Mouse (Mus musculus): ENCODE data around the gene Rasal2. TPM values are rescaled to one million over a fixed set of nuclear protein-coding genes. Genes with fewer than 3 reads are reported as not detected.

Rasal2 gene
- polyA plus RNA-seq (2012; rRNA removed), result 1.3 TPM in 2 replicates

DNA sequence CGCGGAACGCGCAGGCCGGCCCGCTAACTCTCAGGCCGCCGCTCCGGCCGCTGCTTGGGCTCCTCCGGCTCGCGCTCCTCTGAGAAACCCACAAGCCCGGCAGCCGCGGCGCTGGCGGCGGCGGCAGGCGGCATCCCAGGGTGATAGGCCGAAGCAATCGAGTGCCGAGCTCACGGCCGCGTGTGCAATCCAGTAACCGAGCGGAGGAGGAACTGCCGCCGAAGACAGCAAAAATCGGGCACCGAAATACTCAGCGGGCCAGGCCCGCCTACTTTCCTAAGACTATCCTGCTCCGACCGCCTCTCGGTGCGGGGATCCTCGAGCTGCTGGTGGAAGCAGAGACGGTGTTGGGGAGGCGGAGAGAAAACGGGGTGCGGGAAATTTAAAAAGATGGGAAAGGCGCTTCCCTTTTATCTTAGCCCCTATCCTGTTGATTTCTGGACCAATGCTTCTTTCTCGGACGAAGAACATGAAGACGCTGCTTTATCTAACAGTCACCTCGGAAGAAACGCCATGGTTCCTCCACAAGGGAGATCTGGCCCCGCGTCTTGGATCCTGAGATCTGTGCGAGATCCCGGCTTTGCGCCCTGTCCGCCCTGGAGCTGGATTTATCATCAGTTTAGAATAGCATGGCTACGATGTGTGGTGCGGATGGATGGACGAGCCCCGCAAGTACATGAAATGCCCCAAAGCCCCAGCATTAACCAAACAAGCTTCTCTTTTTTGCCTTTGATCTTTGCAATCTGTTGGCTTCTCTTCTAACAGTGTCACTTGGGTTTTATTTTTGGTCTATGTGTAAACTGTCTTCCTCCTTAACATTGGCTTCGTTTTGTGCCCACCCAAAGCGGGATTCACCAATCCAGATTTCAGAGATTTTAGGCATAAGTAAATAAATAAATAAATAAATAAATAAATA, at the start of gene Rasal2:
TSS of gene Rasal2 (minus strand) at position 142 of the 916 bp plus-strand sequence.
- no peaks in the 10 kb centered on the region for H3K36me3 ChIP-seq (ENCODE audit: control insufficient read depth, insufficient read depth, low read length)
- H3K4me3 ChIP-seq (ENCODE audit: control insufficient read depth, insufficient read depth, low read length), result peak within 1 kb of the TSS; percentile 74
- TF ChIP-seq CTCF (IDR thresholded peaks at IDR 0.05; ENCODE audit: borderline replicate concordance, control insufficient read depth, extremely low read depth, insufficient read depth, low read length, poor library complexity) (no peak), POLR2A (IDR thresholded peaks at IDR 0.05; ENCODE audit: control insufficient read depth, extremely low read depth, insufficient read depth, low read length, poor library complexity) (no peak)
- WGBS, result 2% methylated on average over 62 of the region's 62 CpGs
- H3K27ac ChIP-seq (ENCODE audit: control insufficient read depth, insufficient read depth, low read length), result no peak within 1 kb of the TSS
- DNase-seq, result peak; percentile 87
- H3K27me3 ChIP-seq (ENCODE audit: control insufficient read depth, insufficient read depth, low read length), result peaks cover 11% of the 10 kb centered on the region
- peaks cover 10% of the 10 kb centered on the region for H3K4me1 ChIP-seq (replicated peaks; ENCODE audit: control insufficient read depth, insufficient read depth, low read length)

DNA sequence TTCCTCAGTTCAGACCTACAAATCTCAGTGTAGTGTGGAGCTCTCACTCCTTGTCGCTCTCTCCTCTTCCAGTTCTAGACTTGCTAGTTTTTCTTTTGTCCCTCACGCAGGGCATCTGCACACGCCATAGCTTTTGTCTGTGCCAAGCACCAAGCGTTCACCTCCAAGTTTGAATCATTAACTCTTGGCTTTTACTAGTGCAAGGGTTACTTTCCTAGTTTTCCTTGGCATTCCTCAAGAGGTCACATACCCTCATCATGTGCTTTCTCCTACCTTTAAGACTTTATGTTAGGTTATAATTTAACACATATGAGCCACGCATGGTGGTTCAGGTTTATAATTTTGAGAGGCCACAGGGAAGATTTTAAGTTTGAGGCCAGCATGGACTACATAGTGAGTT, 48.9 kb upstream of the Rasal2 start:
- no peak for DNase-seq
- Histone ChIP-seq H3K36me3 (ENCODE audit: control insufficient read depth, insufficient read depth, low read length) (no peaks in the 10 kb centered on the region), H3K27me3 (ENCODE audit: control insufficient read depth, insufficient read depth, low read length) (no peaks in the 10 kb centered on the region), H3K27ac (ENCODE audit: control insufficient read depth, insufficient read depth, low read length) (no peak overlapping the region), H3K4me1 (replicated peaks; ENCODE audit: control insufficient read depth, insufficient read depth, low read length) (peaks cover 6% of the 10 kb centered on the region), H3K4me3 (ENCODE audit: control insufficient read depth, insufficient read depth, low read length) (no peak overlapping the region)
- 98% methylated on average over 5 of the region's 5 CpGs for WGBS
- no peak for TF ChIP-seq CTCF (IDR thresholded peaks at IDR 0.05; ENCODE audit: borderline replicate concordance, control insufficient read depth, extremely low read depth, insufficient read depth, low read length, poor library complexity)
- no peak for TF ChIP-seq POLR2A (IDR thresholded peaks at IDR 0.05; ENCODE audit: control insufficient read depth, extremely low read depth, insufficient read depth, low read length, poor library complexity)

DNA sequence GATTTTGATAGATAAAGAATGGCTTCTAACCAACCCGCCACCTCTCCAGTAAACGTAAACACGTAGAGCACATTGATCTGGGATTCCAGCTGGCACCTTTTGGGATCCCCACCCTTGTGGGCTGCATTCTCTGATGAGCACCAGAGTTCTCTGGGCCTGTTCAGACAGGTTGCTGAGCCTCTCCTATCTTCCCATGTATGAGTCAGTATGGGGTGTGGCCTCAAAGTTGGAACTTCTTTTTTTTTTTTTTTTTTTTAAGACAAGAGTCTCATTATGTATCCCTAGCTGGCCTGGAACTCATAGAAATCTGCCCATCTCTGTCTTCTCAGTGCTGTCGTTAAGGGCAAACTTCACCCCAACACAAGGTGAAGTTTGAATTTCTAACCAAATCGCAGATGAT, 47.5 kb upstream of the Rasal2 start:
- no peak overlapping the region for H3K4me3 ChIP-seq (ENCODE audit: control insufficient read depth, insufficient read depth, low read length)
- H3K27me3 ChIP-seq (ENCODE audit: control insufficient read depth, insufficient read depth, low read length), result no peaks in the 10 kb centered on the region
- DNase-seq, result no peak
- no peaks in the 10 kb centered on the region for H3K36me3 ChIP-seq (ENCODE audit: control insufficient read depth, insufficient read depth, low read length)
- no peak overlapping the region for H3K27ac ChIP-seq (ENCODE audit: control insufficient read depth, insufficient read depth, low read length)
- H3K4me1 ChIP-seq (replicated peaks; ENCODE audit: control insufficient read depth, insufficient read depth, low read length), result peaks cover 6% of the 10 kb centered on the region
- TF ChIP-seq POLR2A (IDR thresholded peaks at IDR 0.05; ENCODE audit: control insufficient read depth, extremely low read depth, insufficient read depth, low read length, poor library complexity) (no peak), CTCF (IDR thresholded peaks at IDR 0.05; ENCODE audit: borderline replicate concordance, control insufficient read depth, extremely low read depth, insufficient read depth, low read length, poor library complexity) (no peak)
- 97% methylated on average over 5 of the region's 5 CpGs for WGBS

DNA sequence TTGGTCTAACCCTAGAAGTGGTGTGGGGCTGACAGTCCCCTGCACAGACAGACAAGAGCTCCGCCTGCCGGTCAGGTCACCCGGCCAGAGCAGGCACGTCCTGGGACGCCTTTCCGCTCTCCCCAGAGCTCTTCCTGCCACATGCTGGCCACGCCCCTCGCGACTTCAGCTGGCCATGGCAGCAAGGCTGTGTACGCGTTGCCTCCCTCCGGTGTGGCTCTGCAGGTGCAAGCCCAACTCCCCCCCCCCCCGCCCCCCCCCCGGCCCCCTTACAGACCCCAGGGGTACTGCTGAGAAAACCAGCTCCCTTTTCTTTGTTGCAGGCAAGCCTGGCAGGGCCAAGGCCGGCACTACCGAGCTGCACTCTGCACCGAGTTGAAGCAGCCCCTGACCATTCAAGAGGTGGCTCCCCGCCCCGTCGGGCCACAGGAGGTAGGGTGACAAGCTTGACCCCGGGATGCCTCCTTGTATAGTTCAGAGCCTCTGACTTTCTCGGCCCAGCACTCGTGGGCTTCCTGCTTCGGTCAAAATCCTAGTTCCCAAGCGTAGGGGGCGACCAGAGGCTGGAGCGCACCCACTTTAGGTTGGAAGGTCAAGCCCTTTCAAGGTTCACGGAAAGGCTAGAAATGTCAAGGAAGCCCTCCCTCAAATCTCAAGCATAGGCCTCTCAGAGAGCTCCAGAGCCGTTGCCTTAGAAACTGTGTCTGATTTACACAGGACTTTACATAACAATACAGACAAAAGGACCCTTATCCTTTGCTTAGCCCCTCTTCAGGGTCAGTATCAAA, 46.2 kb upstream of the Rasal2 start, which contains the start of gene Cryzl2:
TSS of gene Cryzl2 (plus strand) at position 157 of the 788 bp plus-strand sequence.
- TF ChIP-seq POLR2A (IDR thresholded peaks at IDR 0.05; ENCODE audit: control insufficient read depth, extremely low read depth, insufficient read depth, low read length, poor library complexity), result no peak
- 0 out of 2 replicates have a peak, but pooled peaks have one; percentile 56 for TF ChIP-seq CTCF (IDR thresholded peaks at IDR 0.05; ENCODE audit: borderline replicate concordance, control insufficient read depth, extremely low read depth, insufficient read depth, low read length, poor library complexity)
- Histone ChIP-seq H3K27ac (ENCODE audit: control insufficient read depth, insufficient read depth, low read length) (no peak within 1 kb of the TSS), H3K4me1 (replicated peaks; ENCODE audit: control insufficient read depth, insufficient read depth, low read length) (peaks cover 6% of the 10 kb centered on the region), H3K36me3 (ENCODE audit: control insufficient read depth, insufficient read depth, low read length) (no peaks in the 10 kb centered on the region), H3K27me3 (ENCODE audit: control insufficient read depth, insufficient read depth, low read length) (no peaks in the 10 kb centered on the region), H3K4me3 (ENCODE audit: control insufficient read depth, insufficient read depth, low read length) (peak within 1 kb of the TSS; percentile 23; the same call in 1 of the 2 replicates)
- peak; percentile 77 for DNase-seq
- WGBS, result 18% methylated on average over 29 of the region's 29 CpGs

DNA sequence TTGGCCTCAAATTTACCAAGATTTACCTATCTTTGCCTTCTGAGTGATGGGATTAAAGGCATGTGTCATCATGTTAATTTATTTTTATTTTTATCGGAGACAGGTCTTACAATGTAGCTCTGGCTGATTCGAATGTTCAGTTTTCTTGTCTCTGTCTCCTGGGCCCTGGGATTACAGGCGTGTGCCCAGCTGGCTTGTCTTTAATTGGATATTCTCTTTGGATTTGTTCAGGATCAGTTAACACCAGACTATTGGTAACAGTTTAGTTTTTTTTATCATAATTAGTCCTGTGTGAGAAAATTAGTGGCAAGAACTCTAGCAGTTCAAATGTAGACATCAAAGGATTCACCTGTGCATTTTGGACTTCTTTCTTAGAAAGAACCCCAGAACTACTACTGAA, 45.4 kb upstream of the Rasal2 start:
- Histone ChIP-seq H3K36me3 (ENCODE audit: control insufficient read depth, insufficient read depth, low read length) (no peaks in the 10 kb centered on the region), H3K27me3 (ENCODE audit: control insufficient read depth, insufficient read depth, low read length) (no peaks in the 10 kb centered on the region), H3K27ac (ENCODE audit: control insufficient read depth, insufficient read depth, low read length) (no peak overlapping the region), H3K4me1 (replicated peaks; ENCODE audit: control insufficient read depth, insufficient read depth, low read length) (peaks cover 6% of the 10 kb centered on the region), H3K4me3 (ENCODE audit: control insufficient read depth, insufficient read depth, low read length) (no peak overlapping the region)
- TF ChIP-seq POLR2A (IDR thresholded peaks at IDR 0.05; ENCODE audit: control insufficient read depth, extremely low read depth, insufficient read depth, low read length, poor library complexity) (no peak), CTCF (IDR thresholded peaks at IDR 0.05; ENCODE audit: borderline replicate concordance, control insufficient read depth, extremely low read depth, insufficient read depth, low read length, poor library complexity) (no peak)
- WGBS, result 98% methylated on average over 3 of the region's 3 CpGs
- no peak for DNase-seq

DNA sequence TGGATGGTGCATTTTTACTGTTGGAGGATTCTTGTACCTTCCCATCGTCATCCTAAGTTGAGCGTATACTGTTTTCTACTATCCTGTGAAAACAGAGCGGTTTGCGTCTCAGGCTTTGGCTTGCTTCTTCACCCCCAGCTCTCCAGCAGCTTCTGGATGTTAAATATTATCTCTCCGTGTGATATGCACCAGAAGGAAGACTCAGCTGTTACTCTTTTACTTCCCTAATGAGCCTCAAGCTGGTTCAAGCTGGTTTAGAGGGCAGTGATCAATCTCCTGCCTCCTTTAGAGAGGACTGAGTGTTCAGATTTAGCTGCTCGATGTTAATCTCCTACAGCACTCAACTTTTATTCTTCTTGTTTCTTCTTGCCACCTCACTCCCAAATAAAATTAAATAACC, 42.5 kb upstream of the Rasal2 start:
- WGBS, result 85% methylated on average over 6 of the region's 6 CpGs
- Histone ChIP-seq H3K27me3 (ENCODE audit: control insufficient read depth, insufficient read depth, low read length) (no peaks in the 10 kb centered on the region), H3K36me3 (ENCODE audit: control insufficient read depth, insufficient read depth, low read length) (no peaks in the 10 kb centered on the region), H3K4me1 (replicated peaks; ENCODE audit: control insufficient read depth, insufficient read depth, low read length) (peaks cover 6% of the 10 kb centered on the region), H3K4me3 (ENCODE audit: control insufficient read depth, insufficient read depth, low read length) (no peak overlapping the region), H3K27ac (ENCODE audit: control insufficient read depth, insufficient read depth, low read length) (no peak overlapping the region)
- no peak for DNase-seq
- no peak for TF ChIP-seq POLR2A (IDR thresholded peaks at IDR 0.05; ENCODE audit: control insufficient read depth, extremely low read depth, insufficient read depth, low read length, poor library complexity)
- TF ChIP-seq CTCF (IDR thresholded peaks at IDR 0.05; ENCODE audit: borderline replicate concordance, control insufficient read depth, extremely low read depth, insufficient read depth, low read length, poor library complexity), result no peak

Measured in thymus, adult 2 months (tissue).